Mouse (Mus musculus) CD4-positive naive resting alpha-beta T cell, adult 57 days (primary cell): ENCODE measurements around the gene Deaf1. TPM values are rescaled to one million over a fixed set of nuclear protein-coding genes. Genes with fewer than 3 reads are reported as not detected.

Experiments used
- total RNA-seq: library from RNA; stranded (reverse); gene quantifications from one replicate; pipeline ENCODE4 v1.2.4, GENCODE M21; 2023

Gene Deaf1
- total RNA-seq, result 68.8 TPM

DNA sequence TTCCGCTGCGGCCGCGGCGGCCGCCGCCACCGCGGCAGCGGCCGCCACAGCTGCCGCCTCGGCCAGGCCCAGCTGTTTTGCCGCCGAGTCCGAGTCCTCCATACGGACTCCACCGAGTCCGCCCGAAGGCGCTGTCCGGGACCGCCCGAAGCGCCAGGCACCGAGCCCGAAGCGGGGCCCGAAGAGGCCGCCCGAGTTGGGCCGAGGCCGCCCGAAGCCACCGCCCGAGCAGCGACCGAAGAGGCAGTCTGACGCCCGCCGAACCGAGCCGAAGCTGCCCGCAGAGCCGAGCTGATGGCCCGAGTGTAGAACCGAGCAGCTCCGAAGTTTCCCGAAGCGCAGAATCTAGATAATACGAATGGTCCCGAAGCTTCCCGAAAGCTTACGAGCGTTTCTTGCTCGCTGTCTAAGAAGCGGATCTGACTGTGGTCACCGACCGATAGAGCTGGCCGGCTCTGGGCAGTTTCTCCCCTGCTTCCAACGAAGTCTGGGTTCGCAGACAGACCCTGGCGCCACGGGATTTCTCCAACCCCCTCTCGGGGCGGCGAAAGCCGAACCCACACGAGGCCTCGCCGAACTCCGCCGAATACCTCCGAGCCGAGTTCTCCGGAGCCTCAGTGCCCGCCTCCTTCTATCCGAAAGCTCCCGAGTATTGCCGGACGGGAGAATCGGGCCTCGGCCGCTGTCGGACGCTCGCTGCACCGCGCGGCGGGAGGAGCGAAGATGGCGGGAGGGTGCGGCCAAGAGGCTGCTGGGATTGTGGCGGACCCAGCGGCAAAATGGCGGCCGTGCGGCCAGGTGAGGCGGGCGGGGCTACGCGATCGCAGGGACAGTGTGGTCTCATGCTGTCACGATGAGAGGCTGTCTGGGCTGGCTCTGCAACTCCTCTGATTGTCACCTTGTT is at the start of gene Deaf1, which contains the start of gene Tmem80:
Gene Deaf1, minus strand, starts transcription at position 222 of the 904 bp plus-strand sequence.
Gene Tmem80, plus strand, starts transcription at position 271 of the 904 bp plus-strand sequence.

DNA sequence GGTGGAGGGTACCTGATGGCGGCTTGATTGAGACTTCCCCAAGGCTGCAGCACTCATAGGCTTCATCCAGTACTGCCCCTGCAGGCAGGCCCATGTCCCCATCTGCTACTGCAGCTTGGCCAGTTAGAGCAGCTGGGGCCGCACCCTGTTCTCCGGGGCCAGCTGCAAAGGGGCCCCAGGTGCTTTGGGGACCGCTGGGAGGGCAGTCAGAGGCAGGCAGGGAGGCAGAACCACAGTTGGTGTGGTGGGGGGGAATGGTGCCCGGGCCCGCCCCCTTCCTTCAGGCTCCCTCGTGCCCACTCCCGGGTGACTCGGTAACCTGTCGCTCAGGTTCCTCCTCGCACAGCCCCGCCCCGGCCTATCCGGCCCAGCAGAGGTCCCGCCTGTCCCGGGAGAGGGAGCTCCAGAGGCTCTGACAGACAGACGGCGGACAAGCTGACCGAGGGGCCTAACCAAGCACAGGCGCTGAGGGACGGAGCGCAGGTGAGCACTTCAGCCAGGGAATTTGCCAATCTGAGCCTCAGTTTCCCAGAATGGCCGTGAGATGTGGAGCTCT is 11.2 kb upstream of the Deaf1 start, which contains the start of gene Eps8l2:
Gene Eps8l2, plus strand, starts transcription at position 305 of the 556 bp plus-strand sequence.

DNA sequence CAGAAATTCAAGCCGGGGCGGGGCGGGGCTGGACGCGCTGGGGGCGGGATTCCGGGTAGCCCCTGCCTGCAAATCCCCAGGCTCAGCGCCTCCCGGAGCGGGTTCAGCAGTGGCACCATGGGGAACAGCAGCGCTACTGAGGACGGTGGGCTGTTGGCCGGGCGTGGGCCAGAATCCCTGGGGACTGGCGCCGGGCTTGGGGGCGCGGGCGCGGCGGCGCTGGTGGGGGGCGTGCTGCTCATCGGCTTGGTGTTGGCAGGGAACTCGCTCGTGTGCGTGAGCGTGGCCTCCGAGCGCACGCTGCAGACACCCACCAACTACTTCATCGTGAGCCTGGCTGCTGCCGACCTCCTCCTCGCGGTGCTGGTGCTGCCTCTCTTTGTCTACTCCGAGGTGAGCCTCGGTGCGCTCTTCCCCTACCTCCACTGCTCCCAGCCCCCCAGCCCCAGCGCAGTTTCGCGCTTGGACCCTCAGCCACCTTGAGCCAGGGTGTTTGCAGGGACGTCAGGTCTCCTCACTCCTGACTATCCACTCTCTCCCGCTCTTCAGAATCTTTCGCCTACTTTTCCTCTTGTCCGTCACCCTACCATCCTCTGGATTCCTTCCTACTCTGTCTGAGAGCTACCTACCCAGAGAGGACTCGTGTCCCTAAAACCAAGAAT is 35.4 kb downstream of the Deaf1 start, which contains the start of gene Drd4:
Gene Drd4, plus strand, starts transcription at position 86 of the 662 bp plus-strand sequence.

DNA sequence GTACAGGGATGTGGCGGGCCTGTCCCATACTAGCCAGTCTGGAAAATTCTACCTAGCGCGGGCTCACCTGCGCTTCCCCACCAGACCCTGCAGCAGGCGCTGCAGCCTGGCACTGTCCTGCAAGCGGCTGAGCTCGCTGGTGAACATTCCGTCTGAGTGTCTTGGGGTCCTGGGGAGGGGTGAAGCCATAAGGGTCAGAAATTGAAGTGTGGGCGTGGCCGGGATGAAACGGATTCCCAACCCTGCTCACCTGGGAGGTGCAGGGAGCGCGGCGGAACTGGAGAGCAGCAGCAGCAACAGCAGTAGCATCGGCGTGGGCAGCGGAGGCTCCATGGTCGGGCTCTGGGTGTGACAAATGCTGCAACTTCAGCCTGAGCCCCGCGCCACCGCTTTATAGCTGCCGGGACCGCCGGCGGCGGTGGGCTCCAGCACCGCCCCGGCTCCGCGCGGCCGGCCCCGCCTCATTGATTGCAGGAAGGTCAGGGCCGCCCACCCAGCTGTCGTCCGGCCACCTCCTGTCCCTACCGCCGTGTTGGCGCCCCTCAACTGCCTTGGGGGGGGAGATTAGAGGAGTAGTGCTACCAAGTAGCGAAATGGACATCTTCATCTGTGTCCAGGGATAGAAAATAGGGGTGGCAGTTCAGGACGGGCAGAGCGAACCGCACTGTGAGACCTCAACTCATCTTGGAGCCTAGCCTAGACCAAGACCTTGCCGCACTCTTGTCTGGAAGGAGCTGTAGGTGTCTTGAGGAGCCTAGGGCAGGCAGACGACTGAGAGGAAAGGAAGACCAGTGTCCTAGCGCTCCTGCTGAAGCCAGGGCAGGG is 48.5 kb downstream of the Deaf1 start, which contains the start of gene Sct:
Gene Sct, minus strand, starts transcription at position 368 of the 825 bp plus-strand sequence.

DNA sequence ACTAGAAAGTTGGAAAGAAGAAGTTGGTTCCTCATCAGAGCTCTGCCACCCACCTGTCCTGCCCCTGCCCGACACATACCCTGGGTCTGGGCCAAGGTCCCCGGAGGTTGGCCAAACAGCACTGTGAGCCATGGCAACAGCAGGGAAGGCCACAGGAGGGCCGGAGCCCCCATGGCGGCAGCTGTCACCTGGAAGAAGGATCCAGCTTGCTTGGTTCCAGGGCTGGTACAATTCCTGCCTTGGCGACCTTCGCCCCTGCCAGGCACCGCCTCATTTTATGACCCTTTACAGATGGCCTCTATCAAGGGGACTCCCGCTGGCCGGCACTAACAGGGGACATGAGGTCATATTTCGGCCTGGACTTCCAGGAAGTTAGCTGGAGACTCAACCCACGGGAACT is 50.9 kb downstream of the Deaf1 start, which contains the start of gene Cdhr5:
Gene Cdhr5, minus strand, starts transcription at position 241 of the 400 bp plus-strand sequence.

DNA sequence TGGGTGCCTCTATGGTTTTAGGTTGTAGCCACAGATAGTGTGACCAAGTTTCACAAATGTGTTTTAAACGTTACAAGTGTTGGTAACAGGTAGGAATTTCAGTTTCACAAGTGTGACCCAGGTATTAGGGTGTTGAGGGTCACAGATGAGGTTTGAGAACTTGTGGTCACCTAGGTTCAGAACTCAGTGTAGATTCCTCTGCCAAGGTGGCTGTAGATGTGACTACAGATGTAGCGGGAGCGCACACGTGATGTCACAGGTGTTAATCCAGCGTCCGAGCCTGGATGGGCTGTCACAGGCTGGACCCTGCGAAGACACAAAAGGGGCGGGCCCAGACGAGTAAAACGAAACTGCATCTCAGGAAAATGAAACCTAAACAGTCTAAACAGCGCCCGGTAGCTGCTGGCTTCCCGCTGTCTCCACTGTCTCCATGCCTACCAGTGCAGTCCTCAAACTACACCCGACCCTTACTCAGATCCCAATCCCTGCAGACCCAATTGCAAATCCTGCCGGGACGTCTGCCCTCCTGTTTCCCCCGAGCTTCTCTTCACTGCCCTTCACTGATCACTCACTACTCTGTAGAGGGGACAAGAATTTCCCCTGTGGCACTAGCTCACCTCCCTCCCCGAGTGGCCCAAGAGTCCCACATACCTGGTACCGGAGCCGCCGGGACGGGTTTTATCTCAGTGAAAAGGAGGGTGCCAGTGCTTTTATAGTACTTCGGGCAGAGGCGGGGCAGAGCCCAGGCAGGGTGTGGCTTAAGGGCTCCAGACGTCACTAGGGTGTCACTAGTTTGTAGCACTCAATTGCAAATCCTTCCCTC is 61.5 kb downstream of the Deaf1 start, which contains the start of gene Irf7:
Gene Irf7, minus strand, starts transcription at position 743 of the 823 bp plus-strand sequence.

Other genes starting within 250 kb of the Deaf1 start
- 39.7 TPM for gene Pkp3, start 249.5 kb downstream of the Deaf1 start, total RNA-seq
- 76.9 TPM for gene Sigirr, start 227.1 kb downstream of the Deaf1 start, total RNA-seq
- 0.30 TPM for gene Ano9, start 209.9 kb downstream of the Deaf1 start, total RNA-seq
- gene Ptdss2, start 205.3 kb downstream of the Deaf1 start, total RNA-seq, result 12.8 TPM
- gene Rnh1, start 154.8 kb downstream of the Deaf1 start, total RNA-seq, result 43.4 TPM
- gene Hras, start 133.7 kb downstream of the Deaf1 start, total RNA-seq, result 31.0 TPM
- gene Lrrc56, start 133.5 kb downstream of the Deaf1 start, total RNA-seq, result 4.7 TPM
- gene Lmntd2, start 113.6 kb downstream of the Deaf1 start, total RNA-seq, result 3.3 TPM
- 10.2 TPM for gene Rassf7, start 111.8 kb downstream of the Deaf1 start, total RNA-seq
- gene Phrf1, start 98.9 kb downstream of the Deaf1 start, total RNA-seq, result 165 TPM
- 47.4 TPM for gene Irf7, start 61.2 kb downstream of the Deaf1 start, total RNA-seq
- not detected for gene Cdhr5, start 50.9 kb downstream of the Deaf1 start, total RNA-seq
- not detected for gene Sct, start 48.6 kb downstream of the Deaf1 start, total RNA-seq
- gene Drd4, start 35.7 kb downstream of the Deaf1 start, total RNA-seq, result not detected
- gene Tmem80, start within 50 bp of the Deaf1 start, total RNA-seq, result 24.8 TPM
- gene Eps8l2, start 11.2 kb upstream of the Deaf1 start, total RNA-seq, result 0.65 TPM
- gene Taldo1, start 64.5 kb upstream of the Deaf1 start, total RNA-seq, result 98.5 TPM
- 37.5 TPM for gene Gatd1, start 86.4 kb upstream of the Deaf1 start, total RNA-seq
- gene Cend1, start 101.8 kb upstream of the Deaf1 start, total RNA-seq, result not detected
- 49.9 TPM for gene Slc25a22, start 110.2 kb upstream of the Deaf1 start, total RNA-seq
- gene Pidd1, start 116.3 kb upstream of the Deaf1 start, total RNA-seq, result 2.7 TPM
- 3,316 TPM for gene Rplp2, start 119.7 kb upstream of the Deaf1 start, total RNA-seq
- gene Pnpla2, start 127.5 kb upstream of the Deaf1 start, total RNA-seq, result 61.0 TPM
- 1.7 TPM for gene Cracr2b, start 133.4 kb upstream of the Deaf1 start, total RNA-seq
- gene Cd151, start 139.7 kb upstream of the Deaf1 start, total RNA-seq, result 8.9 TPM
- gene Polr2l, start 147.4 kb upstream of the Deaf1 start, total RNA-seq, result 19.9 TPM
- gene Tspan4, start 147.6 kb upstream of the Deaf1 start, total RNA-seq, result 2.1 TPM
- 20.9 TPM for gene Chid1, start 212.2 kb upstream of the Deaf1 start, total RNA-seq
- gene Ap2a2, start 234.5 kb upstream of the Deaf1 start, total RNA-seq, result 65.0 TPM